Mouse (Mus musculus) olfactory bulb, adult 2 months (tissue): ENCODE results near the gene Lrba.

ENCODE experiments used
- CTCF ChIP-seq: fragments of 200-500 bp; IDR thresholded peaks from 2 replicates; pipeline ENCODE4 v1.5.1; 2012; ENCODE audit warnings: low read depth, mild to moderate bottlenecking, low read length, moderate library complexity; ENCODE audit not compliant: insufficient read depth
- POLR2A ChIP-seq: fragments of 200-500 bp; IDR thresholded peaks from 2 replicates; pipeline ENCODE4 v1.6.1; 2012; ENCODE audit warnings: mild to moderate bottlenecking, low read depth, low read length, moderate library complexity; ENCODE audit not compliant: insufficient read depth

DNA sequence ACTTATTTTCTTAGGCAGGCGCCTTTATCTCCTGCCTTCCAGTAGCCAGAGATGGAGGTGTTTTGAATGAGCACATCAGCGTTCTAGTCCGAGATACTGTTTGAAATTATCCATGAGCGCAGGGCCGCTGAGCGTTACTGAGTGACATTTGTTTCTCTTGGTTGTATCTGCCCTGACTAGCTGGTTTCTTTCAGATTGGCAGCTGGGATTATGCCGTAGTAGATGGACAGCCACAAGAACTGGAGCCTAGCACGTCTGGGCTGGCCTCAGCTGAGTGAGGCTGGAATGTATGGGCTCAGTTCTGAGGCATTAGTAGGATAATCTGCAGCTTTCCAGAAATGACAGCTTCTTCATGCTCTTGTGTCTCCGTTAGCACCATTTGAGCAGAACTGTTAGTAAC is 500.6 kb downstream of the Lrba start:
- TF ChIP-seq CTCF (no peak), POLR2A (no peak)
